Mouse (Mus musculus) forebrain, embryonic 15.5 days (tissue): ENCODE results near the gene Lingo3. TPM values are rescaled to one million over a fixed set of nuclear protein-coding genes. Genes with fewer than 3 reads are reported as not detected.

Experiments used
- ATAC-seq: fragments of 200-750 bp; cut with Nextera tagmentation; replicated peaks from 2 replicates; pipeline ENCODE4 v1.8.0; 2017; ENCODE audit warnings: mild to moderate bottlenecking, moderate TSS enrichment, moderate library complexity
- H3K27ac ChIP-seq: fragments of 300-500 bp; sonication (generic); replicated peaks from 2 replicates; pipeline ENCODE4 v1.5.1; 2015; ENCODE audit warnings: mild to moderate bottlenecking, inconsistent platforms
- H3K27me3 ChIP-seq: fragments of 300-500 bp; sonication (generic); 2 replicates; pipeline ENCODE4 v1.6.1; 2015; ENCODE audit warnings: inconsistent platforms
- H3K36me3 ChIP-seq: fragments of 300-500 bp; sonication (generic); 2 replicates; pipeline ENCODE4 v1.6.1; 2015; ENCODE audit warnings: mild to moderate bottlenecking, inconsistent platforms
- H3K4me1 ChIP-seq: fragments of 300-500 bp; sonication (generic); 2 replicates; pipeline ENCODE4 v1.6.1; 2015; ENCODE audit warnings: inconsistent platforms
- H3K4me2 ChIP-seq: fragments of 300-500 bp; sonication (generic); replicated peaks from 2 replicates; pipeline ENCODE4 v1.6.1; 2015; ENCODE audit warnings: mild to moderate bottlenecking, inconsistent platforms
- H3K4me3 ChIP-seq: fragments of 300-500 bp; sonication (generic); 2 replicates; pipeline ENCODE4 v1.5.1; 2015; ENCODE audit warnings: mild to moderate bottlenecking, inconsistent platforms
- H3K9ac ChIP-seq: fragments of 300-500 bp; sonication (generic); replicated peaks from 2 replicates; pipeline ENCODE4 v1.6.1; 2015; ENCODE audit warnings: mild to moderate bottlenecking, inconsistent platforms
- H3K9me3 ChIP-seq: fragments of 300-500 bp; sonication (generic); 2 replicates; pipeline ENCODE4 v1.6.1; 2016; ENCODE audit warnings: inconsistent platforms
- WGBS: fragments of 180-500 bp; shearing (Covaris S2); methylation state at CpG from one replicate; pipeline ENCODE4 v1.1.7; 2015; ENCODE audit warnings: mixed read lengths; 5-methylcytosine and 5-hydroxymethylcytosine counted together
- polyA plus RNA-seq: library from polyadenylated mRNA; unstranded; fragments of >200 nt; fragmentation: Nextera tagmentation; extraction: Ambion mirVana; gene quantifications from 2 replicates; pipeline ENCODE4 v1.2.1, GENCODE M21; 2015

Gene Lingo3
- 4.4 and 5.5 TPM in 2 replicates for polyA plus RNA-seq

DNA sequence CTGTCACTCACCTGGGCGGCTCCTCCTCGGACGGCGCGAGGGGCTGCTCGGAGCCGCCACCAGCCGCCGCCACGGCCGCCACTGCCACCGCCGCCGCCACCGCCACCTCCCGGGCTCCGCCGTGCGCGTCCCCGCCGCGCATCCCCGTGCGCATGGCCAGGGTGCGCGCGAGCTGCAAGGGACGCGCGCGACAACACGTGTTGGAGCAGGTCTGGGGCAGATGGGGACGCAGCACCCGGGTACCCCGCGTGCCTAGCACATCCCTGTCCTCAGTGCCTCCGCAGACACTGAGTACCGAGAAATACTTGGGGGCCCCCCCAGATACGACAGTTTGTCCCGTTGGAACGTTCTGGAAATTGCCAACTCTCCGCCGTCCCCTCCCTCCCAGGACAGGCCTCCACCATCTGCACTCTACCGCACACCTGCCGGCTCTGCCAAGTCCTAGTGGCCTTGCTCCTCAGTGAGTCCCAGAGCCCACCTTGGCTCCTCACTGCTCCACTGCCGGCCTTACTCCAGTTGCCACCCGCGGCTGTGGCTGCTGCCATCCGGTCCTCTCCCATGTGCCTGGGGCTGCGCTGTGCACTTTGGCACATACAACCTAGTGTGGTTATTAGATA lies at the start of gene Lingo3:
TSS of gene Lingo3 (minus strand) at position 109 of the 617 bp plus-strand sequence.
- Histone ChIP-seq H3K4me2 (peak within 1 kb of the TSS; percentile 82), H3K9ac (peak within 1 kb of the TSS; percentile 55), H3K4me3 (peak within 1 kb of the TSS; percentile 54), H3K4me1 (peaks cover 16% of the 10 kb centered on the region), H3K9me3 (no peaks in the 10 kb centered on the region), H3K36me3 (no peaks in the 10 kb centered on the region), H3K27ac (no peak within 1 kb of the TSS), H3K27me3 (peaks cover 26% of the 10 kb centered on the region)
- WGBS: 4% methylated on average over 51 of the region's 51 CpGs
- peak; percentile 49 for ATAC-seq

- Histone ChIP-seq H3K9ac (no peak overlapping the region), H3K36me3 (no peaks in the 10 kb centered on the region), H3K4me2 (no peak overlapping the region), H3K27me3 (peaks cover 4% of the 10 kb centered on the region; the same call in 1 of the 2 replicates), H3K9me3 (no peaks in the 10 kb centered on the region), H3K4me3 (no peak overlapping the region), H3K4me1 (no peaks in the 10 kb centered on the region), H3K27ac (no peak overlapping the region)
- no peak for ATAC-seq
- WGBS: 62% methylated on average over 11 of the region's 11 CpGs
These were observed 43.3 kb upstream of the Lingo3 start for GRCm38 (mm10) chr10:80887181-80887580.

- H3K27ac ChIP-seq: no peak overlapping the region
- no peak overlapping the region for H3K4me2 ChIP-seq
- no peaks in the 10 kb centered on the region for H3K9me3 ChIP-seq
- no peak overlapping the region for H3K4me3 ChIP-seq
- WGBS: 25% methylated on average over 10 of the region's 10 CpGs
- H3K36me3 ChIP-seq: no peaks in the 10 kb centered on the region
- H3K9ac ChIP-seq: no peak overlapping the region
- H3K4me1 ChIP-seq: no peaks in the 10 kb centered on the region
- no peaks in the 10 kb centered on the region for H3K27me3 ChIP-seq
- ATAC-seq: no peak
These were observed 37.5 kb upstream of the Lingo3 start for GRCm38 (mm10) chr10:80881301-80881700.

GRCm38 (mm10) chr10:80880901-80881300 lies 37.1 kb upstream of the Lingo3 start:
- 68% methylated on average over 2 of the region's 2 CpGs for WGBS

GRCm38 (mm10) chr10:80880131-80880641 lies 36.3 kb upstream of the Lingo3 start:
- no peak overlapping the region for H3K4me2 ChIP-seq
- H3K27ac ChIP-seq: no peak overlapping the region
- H3K4me1 ChIP-seq: no peaks in the 10 kb centered on the region
- WGBS: 22% methylated on average over 5 of the region's 5 CpGs
- ATAC-seq: no peak
- H3K27me3 ChIP-seq: no peaks in the 10 kb centered on the region
- H3K36me3 ChIP-seq: no peaks in the 10 kb centered on the region
- no peak overlapping the region for H3K9ac ChIP-seq
- H3K4me3 ChIP-seq: no peak overlapping the region
- H3K9me3 ChIP-seq: no peaks in the 10 kb centered on the region

More at GRCm38 (mm10) chr10:80880901-80881300, 37.1 kb upstream of the Lingo3 start:
- H3K27ac ChIP-seq: no peak overlapping the region
- H3K4me3 ChIP-seq: no peak overlapping the region
- no peak overlapping the region for H3K4me2 ChIP-seq
- no peaks in the 10 kb centered on the region for H3K4me1 ChIP-seq
- no peak for ATAC-seq
- H3K9me3 ChIP-seq: no peaks in the 10 kb centered on the region
- no peaks in the 10 kb centered on the region for H3K36me3 ChIP-seq
- H3K9ac ChIP-seq: no peak overlapping the region
- H3K27me3 ChIP-seq: no peaks in the 10 kb centered on the region

DNA sequence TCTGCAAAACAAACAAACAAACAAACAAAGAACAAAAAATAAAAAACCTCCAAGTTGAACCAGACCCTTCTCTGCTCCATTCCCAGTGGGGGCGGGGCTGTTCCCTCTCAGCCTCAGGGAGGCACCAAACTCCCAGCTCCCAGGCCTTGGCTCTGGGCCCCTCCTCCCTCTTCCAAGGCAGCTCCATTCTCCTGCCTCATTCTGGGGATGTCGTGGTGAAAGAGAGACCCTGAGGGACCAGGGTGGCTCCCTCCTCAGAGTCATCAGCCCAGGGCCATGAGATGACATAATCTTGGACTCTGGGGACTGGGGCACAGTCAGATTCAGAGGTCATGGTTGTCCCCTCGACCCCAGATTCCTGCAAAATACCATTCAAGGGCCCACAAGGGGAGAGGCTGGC lies 32.8 kb upstream of the Lingo3 start:
- 27% methylated on average over 3 of the region's 3 CpGs for WGBS
- Histone ChIP-seq H3K4me3 (no peak overlapping the region), H3K4me2 (no peak overlapping the region), H3K4me1 (no peaks in the 10 kb centered on the region), H3K9me3 (no peaks in the 10 kb centered on the region), H3K27ac (no peak overlapping the region), H3K9ac (no peak overlapping the region), H3K27me3 (no peaks in the 10 kb centered on the region), H3K36me3 (no peaks in the 10 kb centered on the region)
- no peak for ATAC-seq

DNA sequence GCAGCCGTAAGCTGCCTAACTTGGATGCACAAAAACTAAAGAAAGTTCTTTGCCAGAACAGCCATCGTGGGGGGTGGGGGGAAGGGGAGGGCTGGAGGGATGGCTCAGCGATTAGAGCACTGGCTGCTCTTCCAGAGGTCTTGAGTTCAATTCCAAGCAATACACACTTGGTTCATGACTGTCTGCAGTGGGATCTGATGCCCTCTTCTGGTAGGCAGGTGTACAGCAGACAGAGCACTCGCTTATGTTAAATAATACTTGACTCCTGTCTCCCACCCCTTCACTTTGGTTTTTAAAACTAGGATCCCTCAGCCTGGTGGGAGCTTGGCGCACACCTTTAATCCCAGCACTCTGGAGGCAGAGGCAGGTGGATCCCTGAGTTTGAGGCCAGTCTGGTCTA lies 32.2 kb upstream of the Lingo3 start:
- no peaks in the 10 kb centered on the region for H3K4me1 ChIP-seq
- H3K4me2 ChIP-seq: no peak overlapping the region
- no peak overlapping the region for H3K27ac ChIP-seq
- H3K4me3 ChIP-seq: no peak overlapping the region
- 22% methylated on average over 5 of the region's 5 CpGs for WGBS
- H3K27me3 ChIP-seq: no peaks in the 10 kb centered on the region
- H3K36me3 ChIP-seq: no peaks in the 10 kb centered on the region
- no peaks in the 10 kb centered on the region for H3K9me3 ChIP-seq
- H3K9ac ChIP-seq: no peak overlapping the region
- no peak for ATAC-seq

DNA sequence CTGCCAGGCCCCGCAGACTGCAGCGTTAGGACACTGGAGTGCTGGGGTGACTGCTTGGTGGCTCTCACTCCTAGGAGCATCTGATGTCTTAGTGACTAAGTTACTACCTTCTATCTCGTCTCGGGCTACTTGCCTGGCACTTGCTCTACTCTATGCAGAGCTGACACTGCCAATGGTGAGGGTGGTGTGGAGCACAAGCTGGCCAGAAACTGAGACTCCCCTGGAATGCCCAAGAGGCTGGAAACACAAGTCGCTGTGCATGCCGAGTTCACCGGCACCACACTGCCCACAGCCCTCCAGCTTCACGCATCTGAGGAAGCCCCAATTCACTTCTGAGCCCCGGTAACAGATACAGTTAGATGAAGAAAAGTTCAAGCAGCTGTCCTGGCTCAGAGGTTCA lies 30.2 kb upstream of the Lingo3 start:
- no peaks in the 10 kb centered on the region for H3K36me3 ChIP-seq
- ATAC-seq: no peak
- no peak overlapping the region for H3K4me2 ChIP-seq
- H3K27ac ChIP-seq: no peak overlapping the region
- no peaks in the 10 kb centered on the region for H3K4me1 ChIP-seq
- H3K9ac ChIP-seq: no peak overlapping the region
- no peak overlapping the region for H3K4me3 ChIP-seq
- no peaks in the 10 kb centered on the region for H3K27me3 ChIP-seq
- WGBS: 83% methylated on average over 9 of the region's 9 CpGs
- no peaks in the 10 kb centered on the region for H3K9me3 ChIP-seq

DNA sequence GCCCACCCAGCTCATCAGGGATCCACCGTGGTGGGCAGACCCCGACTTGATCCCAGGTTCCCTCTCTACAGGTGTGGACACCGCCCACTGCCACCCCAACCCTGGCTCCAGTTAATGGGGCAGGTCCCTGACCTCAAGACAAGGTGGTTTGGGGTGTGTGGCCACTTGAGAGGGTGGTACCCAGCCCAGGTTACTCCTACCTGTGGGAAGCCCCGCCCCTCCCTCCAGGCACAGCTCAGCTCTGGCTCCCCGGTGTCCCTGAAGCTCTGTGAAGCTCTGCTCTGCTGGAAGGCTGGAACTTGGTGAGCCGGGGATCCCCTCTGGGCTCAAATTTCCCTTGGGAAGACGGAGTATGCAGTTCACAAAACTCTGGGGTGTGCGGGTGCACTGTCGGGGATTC lies 27.7 kb upstream of the Lingo3 start, which contains the start of gene Tmprss9:
TSS of gene Tmprss9 (plus strand) at position 268 of the 400 bp plus-strand sequence.
- no peak within 1 kb of the TSS for H3K9ac ChIP-seq
- ATAC-seq: no peak
- H3K4me2 ChIP-seq: no peak within 1 kb of the TSS
- no peak within 1 kb of the TSS for H3K4me3 ChIP-seq
- no peaks in the 10 kb centered on the region for H3K9me3 ChIP-seq
- H3K4me1 ChIP-seq: no peaks in the 10 kb centered on the region
- peaks cover 15% of the 10 kb centered on the region; the same call in 1 of the 2 replicates for H3K36me3 ChIP-seq
- no peaks in the 10 kb centered on the region for H3K27me3 ChIP-seq
- WGBS: 36% methylated on average over 9 of the region's 9 CpGs
- no peak within 1 kb of the TSS for H3K27ac ChIP-seq

- peaks cover 16% of the 10 kb centered on the region; the same call in 1 of the 2 replicates for H3K36me3 ChIP-seq
- 54% methylated on average over 4 of the region's 6 CpGs for WGBS
- no peak overlapping the region for H3K4me2 ChIP-seq
- no peaks in the 10 kb centered on the region for H3K4me1 ChIP-seq
- no peak overlapping the region for H3K4me3 ChIP-seq
- no peak for ATAC-seq
- no peaks in the 10 kb centered on the region for H3K27me3 ChIP-seq
- no peaks in the 10 kb centered on the region for H3K9me3 ChIP-seq
- H3K9ac ChIP-seq: no peak overlapping the region
- no peak overlapping the region for H3K27ac ChIP-seq
These were observed 27.2 kb upstream of the Lingo3 start for GRCm38 (mm10) chr10:80870993-80871392.

- no peak for ATAC-seq
- Histone ChIP-seq H3K27me3 (no peaks in the 10 kb centered on the region), H3K9me3 (no peaks in the 10 kb centered on the region), H3K4me2 (no peak overlapping the region), H3K9ac (no peak overlapping the region), H3K4me1 (no peaks in the 10 kb centered on the region), H3K27ac (no peak overlapping the region), H3K4me3 (no peak overlapping the region), H3K36me3 (peaks cover 31% of the 10 kb centered on the region)
- WGBS: 84% methylated on average over 16 of the region's 16 CpGs
These were observed 20.6 kb upstream of the Lingo3 start for GRCm38 (mm10) chr10:80864446-80864845.

DNA sequence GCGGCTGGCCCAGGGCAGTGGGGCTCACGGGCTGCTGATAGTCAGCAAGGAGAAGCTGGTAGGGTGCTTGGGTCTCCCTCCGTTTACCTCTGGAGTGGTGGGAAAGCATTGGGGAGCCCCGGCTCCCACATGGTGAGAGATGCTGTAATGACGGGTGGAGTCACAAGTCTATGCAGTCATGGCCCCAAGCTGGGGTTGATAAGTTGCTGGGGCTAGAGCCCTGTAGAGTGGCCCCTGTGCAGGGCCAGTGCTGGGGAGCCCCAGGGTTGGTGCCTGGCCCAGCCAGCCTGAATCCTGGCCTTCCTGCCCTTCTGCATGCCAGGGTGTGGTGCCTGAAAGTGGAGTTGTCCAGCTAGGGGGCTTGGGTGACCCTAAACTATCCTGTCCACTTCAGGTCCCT lies 18.5 kb upstream of the Lingo3 start:
- ATAC-seq: no peak
- 96% methylated on average over 5 of the region's 5 CpGs for WGBS
- no peaks in the 10 kb centered on the region for H3K9me3 ChIP-seq
- H3K4me2 ChIP-seq: no peak overlapping the region
- peaks cover 5% of the 10 kb centered on the region; the same call in 1 of the 2 replicates for H3K4me1 ChIP-seq
- peaks cover 19% of the 10 kb centered on the region for H3K36me3 ChIP-seq
- H3K9ac ChIP-seq: no peak overlapping the region
- H3K27me3 ChIP-seq: no peaks in the 10 kb centered on the region
- H3K4me3 ChIP-seq: no peak overlapping the region
- H3K27ac ChIP-seq: no peak overlapping the region
